7 mouse cellular contexts compared by ENCODE assay signal in genomic region chr17:47738879-47739798, GRCm38 (mm10). TPM values are rescaled to one million over a fixed set of nuclear protein-coding genes. Genes with fewer than 3 reads are reported as not detected.
DNase-seq lines count a peak whose midpoint lies in the region; ATAC-seq and TF ChIP-seq lines count a peak whose summit lies in the region.

No protein-coding gene starts in this region.

- peak overlapping the region; percentile 74 for H3K4me3 ChIP-seq in ES-Bruce4 (ENCODE audit: low read depth, low read length)
- H3K4me3 ChIP-seq in bone marrow macrophage, adult 2 months (ENCODE audit: insufficient read depth, low read length), result peak overlapping the region; percentile 92
- H3K4me3 ChIP-seq in hindbrain, embryonic 10.5 days, result peak overlapping the region; percentile 71
- H3K4me3 ChIP-seq in limb, embryonic 13.5 days, result peak overlapping the region; percentile 82

- DNase-seq in hindbrain, embryonic 10.5 days (ENCODE audit: low spot score), result peak; percentile 36
- DNase-seq in neural tube, embryonic 10.5 days (ENCODE audit: extremely low spot score, low spot score), result peak; percentile 24
- no peak for DNase-seq in ovary, postnatal 14 days (ENCODE audit: low spot score)
- no peak for DNase-seq in gastrocnemius, postnatal 14 days

- peaks cover 7% of the 10 kb centered on the region for H3K4me1 ChIP-seq in ES-Bruce4 (ENCODE audit: control insufficient read depth, insufficient read depth, low read length)
- H3K4me1 ChIP-seq in bone marrow macrophage, adult 2 months (ENCODE audit: control insufficient read depth, insufficient read depth, low read length), result peaks cover 16% of the 10 kb centered on the region
- peaks cover 36% of the 10 kb centered on the region for H3K4me1 ChIP-seq in hindbrain, embryonic 10.5 days (replicated peaks)
- peaks cover 21% of the 10 kb centered on the region for H3K4me1 ChIP-seq in limb, embryonic 13.5 days

- H3K9me3 ChIP-seq in ES-Bruce4 (replicated peaks; ENCODE audit: control insufficient read depth, insufficient read depth, low read length, poor library complexity, severe bottlenecking), result no peaks in the 10 kb centered on the region
- H3K9me3 ChIP-seq in hindbrain, embryonic 10.5 days, result no peaks in the 10 kb centered on the region
- H3K9me3 ChIP-seq in limb, embryonic 13.5 days, result no peaks in the 10 kb centered on the region

- peak overlapping the region; percentile 84 for H3K27ac ChIP-seq in ES-Bruce4 (ENCODE audit: insufficient read depth, low read length)
- H3K27ac ChIP-seq in bone marrow macrophage, adult 2 months (ENCODE audit: insufficient read depth, low read depth, low read length), result peak overlapping the region; percentile 7; the same call in 1 of the 2 replicates
- peak overlapping the region; percentile 79 for H3K27ac ChIP-seq in hindbrain, embryonic 10.5 days
- H3K27ac ChIP-seq in limb, embryonic 13.5 days, result peak overlapping the region; percentile 80

- H3K36me3 ChIP-seq in ES-Bruce4 (ENCODE audit: control insufficient read depth, insufficient read depth, low read length, poor library complexity, severe bottlenecking), result no peaks in the 10 kb centered on the region
- no peaks in the 10 kb centered on the region for H3K36me3 ChIP-seq in hindbrain, embryonic 10.5 days
- H3K36me3 ChIP-seq in limb, embryonic 13.5 days, result no peaks in the 10 kb centered on the region

- H3K27me3 ChIP-seq in ES-Bruce4 (ENCODE audit: control insufficient read depth, insufficient read depth, low read length, poor library complexity, severe bottlenecking), result no peaks in the 10 kb centered on the region
- peaks cover 52% of the 10 kb centered on the region for H3K27me3 ChIP-seq in hindbrain, embryonic 10.5 days (ENCODE audit: insufficient read depth, poor library complexity, severe bottlenecking)
- peaks cover 8% of the 10 kb centered on the region; the same call in 1 of the 2 replicates for H3K27me3 ChIP-seq in limb, embryonic 13.5 days

- H3K4me2 ChIP-seq in limb, embryonic 13.5 days (replicated peaks), result peak overlapping the region; percentile 95

- no peak for ATAC-seq in limb, embryonic 13.5 days (ENCODE audit: low FRiP score, low read depth)

- no peak for TF ChIP-seq CTCF in ES-Bruce4 (IDR thresholded peaks at IDR 0.05; ENCODE audit: low read depth, low read length)
- TF ChIP-seq CTCF in bone marrow macrophage, adult 2 months (IDR thresholded peaks at IDR 0.05; ENCODE audit: low read depth, low read length), result no peak

- peak; percentile 43 for TF ChIP-seq POLR2A in ES-Bruce4 (IDR thresholded peaks at IDR 0.05; ENCODE audit: insufficient read depth, low read length)
- TF ChIP-seq POLR2A in bone marrow macrophage, adult 2 months (IDR thresholded peaks at IDR 0.05; ENCODE audit: borderline replicate concordance, low read depth, low read length), result no peak

- peak overlapping the region; percentile 81 for H3K9ac ChIP-seq in ES-Bruce4 (ENCODE audit: low read depth, poor library complexity, severe bottlenecking)
- peak overlapping the region; percentile 79 for H3K9ac ChIP-seq in limb, embryonic 13.5 days

- peak; percentile 78 for TF ChIP-seq EP300 in ES-Bruce4 (IDR thresholded peaks at IDR 0.05; ENCODE audit: insufficient read depth, low read depth, low read length)

- intact Hi-C loops in gastrocnemius, postnatal 14 days (cut with DNase I; ENCODE audit: low total_unique reads), result no loop called here

- WGBS in hindbrain, embryonic 10.5 days, result 3% methylated on average over 20 of the region's 20 CpGs
- 2% methylated on average over 20 of the region's 20 CpGs for WGBS in limb, embryonic 13.5 days

RNA-seq across cellular contexts. Expression of gene Tfeb, which starts 2.3 kb away (rescaled TPM):
- polyA plus RNA-seq in ES-Bruce4 (2011; ENCODE audit: insufficient read depth, insufficient read length, low read depth, missing spikeins), result 13.5 and 13.7 TPM in 2 replicates
- 43.2 and 48.4 TPM in 2 replicates for polyA plus RNA-seq in bone marrow macrophage, adult 2 months (2012; ENCODE audit: insufficient read depth, insufficient read length, missing spikeins)
- polyA plus RNA-seq in hindbrain, embryonic 10.5 days (2016; fragmentation: Nextera tagmentation; extraction: Ambion mirVana), result 2.2 and 3.7 TPM in 2 replicates
- 8.8 and 9.1 TPM in 2 replicates for polyA plus RNA-seq in limb, embryonic 13.5 days (2015; fragmentation: Nextera tagmentation; extraction: Ambion mirVana)
- total RNA-seq in gastrocnemius, postnatal 14 days (2021), result 10 to 100 TPM; 60.0 to 66.0 TPM

RNA-seq across cellular contexts. Expression of gene Pgc, which starts 12.5 kb away (rescaled TPM):
- 4.9 and 5.0 TPM in 2 replicates for polyA plus RNA-seq in ES-Bruce4 (2011; ENCODE audit: insufficient read depth, insufficient read length, low read depth, missing spikeins)
- polyA plus RNA-seq in bone marrow macrophage, adult 2 months (2012; ENCODE audit: insufficient read depth, insufficient read length, missing spikeins), result not detected in 2 replicates
- polyA plus RNA-seq in hindbrain, embryonic 10.5 days (2016; fragmentation: Nextera tagmentation; extraction: Ambion mirVana), result 0.15 TPM in 1 of 2 replicates, not detected in the other
- polyA plus RNA-seq in limb, embryonic 13.5 days (2015; fragmentation: Nextera tagmentation; extraction: Ambion mirVana), result 0.14 and 0.43 TPM in 2 replicates
- total RNA-seq in gastrocnemius, postnatal 14 days (2021), result not detected

RNA-seq across cellular contexts. Expression of gene Prickle4, which starts 44.6 kb away (rescaled TPM):
- polyA plus RNA-seq in ES-Bruce4 (2011; ENCODE audit: insufficient read depth, insufficient read length, low read depth, missing spikeins), result 2.0 and 2.2 TPM in 2 replicates
- 2.9 and 3.2 TPM in 2 replicates for polyA plus RNA-seq in bone marrow macrophage, adult 2 months (2012; ENCODE audit: insufficient read depth, insufficient read length, missing spikeins)
- polyA plus RNA-seq in hindbrain, embryonic 10.5 days (2016; fragmentation: Nextera tagmentation; extraction: Ambion mirVana), result 0.34 and 0.66 TPM in 2 replicates
- polyA plus RNA-seq in limb, embryonic 13.5 days (2015; fragmentation: Nextera tagmentation; extraction: Ambion mirVana), result 0.42 and 0.91 TPM in 2 replicates
- 1 to 10 TPM; 1.3 to 2.2 TPM for total RNA-seq in gastrocnemius, postnatal 14 days (2021)

RNA-seq across cellular contexts. Expression of gene Gm21981, which starts 44.9 kb away (rescaled TPM):
- polyA plus RNA-seq in ES-Bruce4 (2011; ENCODE audit: insufficient read depth, insufficient read length, low read depth, missing spikeins), result 0.24 and 1.0 TPM in 2 replicates
- polyA plus RNA-seq in bone marrow macrophage, adult 2 months (2012; ENCODE audit: insufficient read depth, insufficient read length, missing spikeins), result 0.58 and 0.97 TPM in 2 replicates
- 0.27 and 0.86 TPM in 2 replicates for polyA plus RNA-seq in hindbrain, embryonic 10.5 days (2016; fragmentation: Nextera tagmentation; extraction: Ambion mirVana)
- 0.37 and 0.52 TPM in 2 replicates for polyA plus RNA-seq in limb, embryonic 13.5 days (2015; fragmentation: Nextera tagmentation; extraction: Ambion mirVana)
- under 1 TPM; 0.24 to 0.47 TPM for total RNA-seq in gastrocnemius, postnatal 14 days (2021)

RNA-seq across cellular contexts. Expression of gene Frs3, which starts 50.3 kb away (rescaled TPM):
- 14.0 and 14.5 TPM in 2 replicates for polyA plus RNA-seq in ES-Bruce4 (2011; ENCODE audit: insufficient read depth, insufficient read length, low read depth, missing spikeins)
- 3.1 and 8.4 TPM in 2 replicates for polyA plus RNA-seq in bone marrow macrophage, adult 2 months (2012; ENCODE audit: insufficient read depth, insufficient read length, missing spikeins)
- 9.5 and 12.7 TPM in 2 replicates for polyA plus RNA-seq in hindbrain, embryonic 10.5 days (2016; fragmentation: Nextera tagmentation; extraction: Ambion mirVana)
- 6.3 TPM in 2 replicates for polyA plus RNA-seq in limb, embryonic 13.5 days (2015; fragmentation: Nextera tagmentation; extraction: Ambion mirVana)
- 1 to 10 TPM; 3.0 to 3.1 TPM for total RNA-seq in gastrocnemius, postnatal 14 days (2021)

Comparison
In these comparisons a context has a peak if more than half of its experiments do, and no peak if none do; other contexts are left out.
1. H3K27ac ChIP-seq: peak in every context shown above with its lines; median percentile 84 in ES-Bruce4; 80 in limb, embryonic 13.5 days; 79 in hindbrain, embryonic 10.5 days; 7 in bone marrow macrophage, adult 2 months.
2. DNase-seq: peak in hindbrain, embryonic 10.5 days (single experiment) and neural tube, embryonic 10.5 days (single experiment); none in ovary, postnatal 14 days (single experiment) and gastrocnemius, postnatal 14 days (single experiment).
3. Peak in every context shown above with its lines, with median percentiles within 50 percentile points of each other: H3K4me3 ChIP-seq.